Mouse (Mus musculus) urinary bladder, postnatal 36 days (tissue): Measurements from ENCODE around the gene Snd1.

ENCODE experiments used
- DNase-seq, 2 experiments: peaks; one replicate each; pipeline ENCODE4 v3.0.0; 2022; ENCODE audit warnings: low spot score in 2 of 2, mixed read lengths in 1 of 2

Snd1 gene

DNA sequence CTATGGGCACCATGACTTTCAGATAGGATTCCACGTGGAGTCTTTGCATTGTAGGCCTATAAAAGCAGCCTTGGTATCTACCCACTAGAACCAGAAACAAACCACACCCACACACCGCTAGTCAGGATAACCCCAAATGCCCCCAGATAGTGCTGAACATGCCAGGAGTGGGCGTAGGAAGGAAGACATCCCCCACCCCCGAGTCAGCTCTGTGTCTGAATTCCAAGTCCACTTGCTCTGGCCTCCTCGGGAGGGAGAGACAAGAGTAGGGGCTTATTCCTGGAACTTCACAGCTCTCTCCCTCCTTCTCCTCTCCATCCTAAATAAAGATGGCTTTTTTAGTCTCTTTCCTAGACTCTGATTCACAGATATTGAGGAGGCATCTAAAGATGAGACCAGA is 494.7 kb downstream of the Snd1 start:
- DNase-seq: no peak

DNA sequence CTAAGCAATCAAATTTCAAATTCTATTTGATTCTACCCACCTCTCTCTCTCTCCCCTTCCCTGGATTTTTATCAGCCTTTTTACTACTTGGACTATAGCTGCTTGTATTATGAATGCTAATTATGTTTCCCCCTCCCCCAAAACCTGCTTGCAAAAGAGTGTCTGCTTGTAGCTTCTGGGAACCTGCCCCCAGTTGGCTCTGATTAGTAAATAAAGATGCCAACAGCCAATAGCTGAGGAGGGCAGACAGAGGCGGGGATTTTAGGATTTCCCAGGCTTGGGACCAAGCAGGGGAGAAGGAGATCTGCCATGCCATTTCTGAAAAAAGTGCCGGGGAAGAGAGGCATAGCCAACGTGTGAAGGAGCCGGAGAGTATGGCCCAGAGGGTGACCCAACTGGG is 495.8 kb downstream of the Snd1 start:
- DNase-seq: no peak

DNA sequence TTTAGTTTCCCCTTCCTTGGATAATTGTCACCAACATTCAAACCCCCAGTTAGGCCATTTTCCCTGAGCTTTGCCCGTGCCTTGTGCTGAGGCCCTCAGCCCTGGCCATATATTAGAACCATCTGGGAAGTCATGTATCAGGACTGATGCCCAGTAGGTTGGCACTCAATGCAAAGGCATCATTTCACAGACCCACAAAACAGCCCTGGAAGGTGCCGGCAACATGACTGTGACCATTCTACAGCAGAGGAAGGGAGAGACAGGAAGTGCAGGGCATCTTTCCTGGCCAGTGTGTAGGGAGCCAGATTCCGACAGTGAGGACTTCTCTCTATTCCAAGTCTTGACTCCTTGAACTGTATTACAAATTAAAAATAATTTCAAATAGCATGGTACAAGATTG is 499.6 kb downstream of the Snd1 start:
- DNase-seq: no peak

DNA sequence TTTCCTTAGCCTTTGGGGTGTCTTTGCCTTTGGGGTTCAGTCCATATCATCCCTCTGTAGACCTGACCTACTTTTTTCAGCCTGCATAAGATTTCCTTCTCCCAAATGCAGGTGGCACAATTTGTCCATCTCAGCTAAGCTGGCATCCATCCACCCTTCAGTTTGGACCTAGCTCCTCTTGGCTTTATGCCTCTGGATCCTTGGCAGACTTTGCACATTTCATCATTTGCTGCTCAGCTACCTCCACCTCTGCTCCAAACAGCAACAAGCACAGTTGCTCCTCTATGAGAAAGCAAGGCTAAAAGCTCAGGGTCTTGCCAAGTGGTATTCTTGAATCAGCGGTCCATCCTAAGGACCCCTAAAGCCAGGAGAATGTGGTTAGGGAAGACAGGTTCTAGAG is 500.2 kb downstream of the Snd1 start:
- peak in 1 of 2 experiments; percentile 40 for DNase-seq

DNA sequence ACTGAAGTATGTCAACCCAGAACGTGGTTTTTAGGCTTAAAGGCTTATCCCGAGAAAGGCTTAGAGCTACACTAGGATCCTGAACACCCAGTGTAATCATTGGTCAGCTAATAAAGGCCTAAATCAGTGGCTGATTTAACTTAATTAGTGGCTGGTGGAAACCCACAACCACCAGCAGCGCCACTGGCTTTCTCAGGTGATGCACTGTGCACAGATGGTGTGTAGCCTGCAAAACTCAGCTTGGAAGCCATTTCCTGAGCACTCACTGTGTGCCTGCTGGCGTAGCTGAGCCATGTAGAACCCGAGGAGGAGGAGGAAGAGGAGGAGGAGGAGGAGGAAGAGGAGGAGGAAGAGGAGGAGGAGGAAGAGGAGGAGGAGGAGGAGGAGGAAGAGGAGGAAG is 503.1 kb downstream of the Snd1 start:
- no peak for DNase-seq

DNA sequence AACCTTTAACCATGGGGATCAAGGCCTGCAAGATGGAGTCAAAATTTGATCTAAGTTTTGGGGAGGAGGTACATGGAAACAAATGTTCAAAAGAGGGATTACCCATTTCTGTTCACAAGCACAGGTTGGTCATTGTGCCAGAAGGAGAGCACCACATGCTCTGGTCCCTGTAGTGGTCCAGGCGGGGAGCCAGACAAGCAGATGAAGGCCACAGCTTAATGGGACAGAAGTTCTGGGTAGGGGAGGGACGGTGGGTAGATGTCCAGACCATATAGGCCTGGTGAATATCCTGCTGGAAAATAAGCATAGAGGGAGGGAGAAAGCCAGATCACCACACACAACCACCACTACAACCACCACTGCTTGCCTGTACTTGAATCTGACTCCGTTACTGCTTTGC is 503.9 kb downstream of the Snd1 start:
- no peak for DNase-seq

DNA sequence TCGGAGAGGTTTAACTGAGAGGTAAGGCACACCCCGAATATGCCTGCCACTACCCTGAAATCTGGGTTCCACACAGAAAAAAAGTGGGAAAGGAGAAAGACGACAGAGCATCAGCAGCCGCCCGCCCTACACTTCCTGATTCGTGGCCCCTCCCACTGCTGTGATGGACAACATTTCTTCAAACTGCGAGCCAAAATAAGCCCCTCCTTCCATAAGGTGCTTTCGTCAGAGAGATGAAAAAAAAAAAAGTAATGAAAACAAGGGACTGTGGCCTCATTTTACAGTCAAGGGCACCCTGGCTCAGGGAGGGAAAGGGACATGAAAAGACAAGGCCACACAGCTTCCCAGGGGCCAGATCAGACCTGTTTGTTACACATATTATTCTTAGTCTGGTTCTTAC is 504.6 kb downstream of the Snd1 start:
- DNase-seq: no peak

DNA sequence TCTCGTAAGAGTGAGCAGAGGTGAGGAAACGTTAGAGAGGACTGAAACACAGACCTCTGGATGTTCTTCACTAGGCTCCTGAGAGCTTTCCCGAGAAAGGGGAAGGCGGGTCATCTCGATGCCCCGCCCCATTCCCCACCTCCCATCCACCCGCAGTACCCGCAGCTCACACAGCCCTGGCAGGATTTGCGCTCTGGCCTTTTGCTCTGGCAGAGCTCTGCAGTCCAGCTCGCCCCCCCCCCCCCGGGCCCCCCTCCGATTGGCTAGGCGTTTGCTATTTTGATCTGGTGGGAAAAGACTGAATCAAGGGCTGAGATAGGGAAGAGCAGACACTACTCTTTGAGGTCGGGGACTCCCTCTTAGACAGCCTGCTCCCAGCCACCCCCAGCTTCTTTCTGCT is 505.3 kb downstream of the Snd1 start:
- no peak for DNase-seq

DNA sequence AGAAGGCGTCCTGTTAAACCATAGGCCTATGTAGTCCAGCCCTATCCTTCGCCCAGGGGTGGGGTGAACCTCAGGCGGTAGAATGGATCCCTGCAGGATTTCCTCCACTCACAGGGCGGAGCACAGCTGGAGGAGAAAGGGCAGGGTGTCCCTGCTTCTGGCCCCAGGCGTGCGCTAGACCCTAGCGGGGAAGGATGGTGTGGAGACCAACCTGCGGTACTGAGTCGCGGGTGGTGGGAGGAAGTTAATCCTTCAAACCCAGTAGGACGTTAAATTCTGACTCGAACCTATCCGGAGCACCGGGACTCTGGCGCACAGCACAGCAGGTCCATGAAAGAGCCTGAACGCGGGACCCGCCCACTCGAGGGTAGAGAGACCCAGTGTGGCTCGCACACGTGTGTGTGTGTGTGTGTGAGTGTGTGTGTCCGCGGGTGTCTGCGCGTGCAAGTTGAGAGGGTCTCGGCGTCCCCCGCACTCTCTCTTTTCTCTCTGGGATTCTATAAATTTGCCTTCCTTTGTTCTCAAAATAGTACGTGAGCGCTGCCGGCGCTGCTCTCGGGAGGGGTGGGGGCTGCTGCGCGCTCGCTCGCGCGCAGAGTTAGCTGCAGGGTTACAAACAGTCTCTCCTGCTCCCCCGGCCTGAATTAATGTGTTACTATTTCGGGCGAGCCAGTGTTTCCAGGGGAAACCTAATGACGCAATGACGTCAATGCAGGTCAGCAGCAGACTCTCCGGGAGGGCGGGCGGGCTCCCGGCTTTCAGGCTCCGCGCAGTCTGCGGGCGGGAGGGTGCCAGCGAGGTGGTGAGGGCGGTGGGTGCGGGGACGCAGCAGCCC is 506.0 kb downstream of the Snd1 start:
- no peak for DNase-seq

DNA sequence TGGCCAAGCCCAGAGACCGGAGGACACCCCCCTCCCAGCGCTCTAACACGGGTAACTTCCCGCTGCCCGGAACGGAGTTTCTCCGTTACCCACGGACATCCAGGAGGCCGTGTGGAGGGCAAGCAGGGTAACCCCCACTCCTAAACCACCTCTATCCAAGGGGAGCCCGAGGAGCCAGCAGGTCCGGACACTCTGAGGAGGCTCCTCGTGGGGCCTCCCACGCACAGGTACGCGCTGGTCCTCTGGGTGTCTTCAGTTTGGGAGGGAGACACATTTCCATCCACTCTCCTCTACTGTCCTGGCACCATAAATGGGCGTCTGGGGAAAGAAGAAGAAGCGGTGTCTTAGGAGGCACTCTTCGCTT is 506.6 kb downstream of the Snd1 start:
- DNase-seq: no peak

DNA sequence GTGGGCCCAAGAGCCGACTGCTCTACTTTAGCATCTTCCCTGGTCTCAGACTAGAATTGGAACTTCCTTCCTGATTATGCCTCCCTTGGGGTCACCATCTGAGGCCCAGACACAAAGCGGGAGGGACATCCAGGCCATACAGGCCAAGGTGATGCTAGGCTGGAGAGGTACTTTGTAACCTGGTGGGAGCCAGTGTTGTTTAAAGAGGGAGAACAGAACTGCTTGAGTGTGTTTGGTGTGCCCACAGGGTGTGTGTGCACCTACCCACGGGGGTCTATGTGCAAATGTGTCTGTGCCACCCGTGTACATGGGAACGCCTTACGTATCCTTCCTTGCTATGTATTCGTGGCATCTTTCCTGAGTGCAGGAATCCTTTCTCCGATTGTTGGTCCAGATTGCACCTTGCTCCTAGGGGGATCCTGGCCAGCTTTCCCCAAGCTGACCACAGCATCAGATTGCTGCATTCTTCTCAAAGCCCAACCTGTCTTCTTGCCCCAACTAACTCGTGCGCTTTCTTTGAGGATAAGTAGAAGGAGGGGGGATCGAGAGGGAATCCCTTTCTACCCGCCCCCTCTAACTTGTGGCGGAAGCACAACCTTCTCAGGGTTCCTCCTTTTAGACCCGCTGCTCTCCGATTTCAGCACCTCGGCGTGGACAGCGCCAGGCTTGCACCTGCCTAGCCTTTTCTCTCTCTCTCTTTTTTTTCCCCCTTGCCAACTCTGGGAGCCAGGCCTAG is 507.2 kb downstream of the Snd1 start:
- peak; percentile 7 to 42 for DNase-seq

DNA sequence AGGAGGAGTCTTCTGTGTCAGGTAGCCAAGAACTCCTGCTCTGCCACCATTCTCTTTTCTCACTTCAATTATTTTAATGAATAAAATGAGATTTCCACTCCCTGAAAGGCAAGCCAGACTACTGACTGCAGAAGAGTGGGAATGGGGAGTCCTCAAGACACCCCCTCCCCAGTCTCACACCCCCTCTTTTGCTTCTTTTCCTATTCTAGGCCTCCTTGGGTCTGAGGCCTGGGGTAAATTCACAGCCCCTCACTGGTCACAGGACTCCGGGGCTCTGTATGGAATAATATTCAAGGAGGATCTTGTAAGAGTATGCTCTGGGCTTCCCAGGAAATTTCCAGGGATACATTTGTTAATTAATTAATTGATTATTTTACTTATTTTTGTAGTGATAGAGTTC is 507.9 kb downstream of the Snd1 start:
- no peak for DNase-seq
